Mouse (Mus musculus): Measurements from ENCODE around the gene Mxd4.

GRCm38 (mm10) chr5:34213659-34214058, 26.1 kb upstream of the Mxd4 start:
- TF ChIP-seq POLR2A (IDR thresholded peaks at IDR 0.05; ENCODE audit: borderline replicate concordance, extremely low read depth, insufficient read depth, insufficient read length, poor library complexity, severe bottlenecking) (no peak), CTCF (IDR thresholded peaks at IDR 0.05; ENCODE audit: borderline replicate concordance, extremely low read depth, insufficient read depth, insufficient read length) (no peak)

Data from brain, embryonic 14.5 days (tissue).